Mouse (Mus musculus): ENCODE results near the gene Muc5b.

DNA sequence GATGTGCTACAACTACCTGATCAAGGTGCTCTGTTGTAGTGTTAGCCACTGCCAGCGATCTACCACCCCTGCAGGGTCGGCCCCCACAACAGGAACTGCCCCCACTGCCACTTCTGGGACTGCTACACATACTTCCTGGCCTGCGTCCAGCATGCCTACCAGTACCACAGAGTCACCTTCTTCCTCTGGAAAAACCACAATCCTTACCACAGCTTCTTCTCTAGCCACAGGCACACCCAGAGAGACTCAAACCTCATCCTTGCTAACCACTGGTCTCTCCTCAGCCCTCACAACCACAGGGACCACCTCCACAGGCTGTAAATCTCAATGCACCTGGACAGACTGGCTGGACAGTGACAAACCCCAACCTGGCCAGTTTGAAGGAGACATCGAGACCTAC is 22.2 kb downstream of the Muc5b start:
- TF ChIP-seq CTCF (IDR thresholded peaks at IDR 0.05; ENCODE audit: control insufficient read depth, insufficient read depth, low read length) (no peak), POLR2A (IDR thresholded peaks at IDR 0.05; ENCODE audit: borderline replicate concordance, control insufficient read depth, low read depth, low read length) (no peak)
